Mouse (Mus musculus) embryonic fibroblast, embryonic 13.5 days (primary cell): ENCODE results near the gene Itga3.

Experiments
- CTCF ChIP-seq: IDR thresholded peaks from 2 replicates; pipeline ENCODE4 v1.5.1; 2011; ENCODE audit warnings: mild to moderate bottlenecking, control low read depth, low read length, moderate library complexity, borderline replicate concordance; ENCODE audit not compliant: insufficient read depth
- POLR2A ChIP-seq: IDR thresholded peaks from 2 replicates; pipeline ENCODE4 v1.6.1; 2011; ENCODE audit warnings: low read depth, mild to moderate bottlenecking, control low read depth, low read length, moderate library complexity

- no peak for TF ChIP-seq CTCF
- no peak for TF ChIP-seq POLR2A
Observed at GRCm38 (mm10) chr11:95026090-95026542, 50.5 kb downstream of the Itga3 start.
